Mouse (Mus musculus): ENCODE measurements around the gene Rasl10a. TPM values are rescaled to one million over a fixed set of nuclear protein-coding genes. Genes with fewer than 3 reads are reported as not detected.
"Not testable (repeated sequence)": the region's sequence is repeated elsewhere in the genome, so short reads cannot be mapped to it uniquely, and the experiment has no call there.

The Rasl10a gene
- total RNA-seq, 2 experiments from 2014 or later, result 71.6 to 84.3 TPM

GRCm38 (mm10) chr11:5063561-5064281, 5.8 kb downstream of the Rasl10a start:
- Histone ChIP-seq H3K4me3 (peak overlapping the region; percentile 79), H3K27ac (peak overlapping the region; percentile 91)
- no peak for TF ChIP-seq CTCF (IDR thresholded peaks at IDR 0.05)
- intact Hi-C loops (cut with DNase I), result loop anchor here (2.0 kb wide), 1 partner anchor 77 kb away; the partner anchor contains the start of gene Ap1b1
- peak in 1 of 2 experiments; percentile 39 for DNase-seq (ENCODE audit: extremely low spot score in 1 of 2, low spot score in 2 of 2)

GRCm38 (mm10) chr11:5064282-5065055, 6.5 kb downstream of the Rasl10a start:
- DNase-seq (ENCODE audit: extremely low spot score in 1 of 2, low spot score in 2 of 2), result peak in 1 of 2 experiments; percentile 36
- intact Hi-C loops (cut with DNase I), result loop anchor here (1.0 to 2.0 kb wide), 2 partner anchors 49 to 78 kb away; partner anchors contain the start of gene Ap1b1
- peak overlapping the region; percentile 79 for H3K4me3 ChIP-seq
- no peak for TF ChIP-seq CTCF (IDR thresholded peaks at IDR 0.05)
- H3K27ac ChIP-seq, result peak overlapping the region; percentile 91

- H3K27ac ChIP-seq, result peak within 1 kb of the TSS; percentile 91
- intact Hi-C loops (cut with DNase I), result loop anchor here (1.0 to 2.0 kb wide), 2 partner anchors 50 to 78 kb away; partner anchors contain the start of gene Ap1b1
- peak; percentile 87 to 88 for DNase-seq (ENCODE audit: extremely low spot score in 1 of 2, low spot score in 2 of 2)
These were observed 7.3 kb downstream of the Rasl10a start, which contains the start of gene Gas2l1 for GRCm38 (mm10) chr11:5065056-5065821. TSS of gene Gas2l1 (minus strand) at chr11:5065327.

GRCm38 (mm10) chr11:5067063-5067462, 9.1 kb downstream of the Rasl10a start:
- DNase-seq (ENCODE audit: extremely low spot score in 1 of 2, low spot score in 2 of 2), result no peak
- Histone ChIP-seq H3K4me3 (no peak overlapping the region), H3K27ac (no peak overlapping the region)
- no peak for TF ChIP-seq CTCF (IDR thresholded peaks at IDR 0.05)
- intact Hi-C loops (cut with DNase I), result no loop called here

More at GRCm38 (mm10) chr11:5065056-5065821, 7.3 kb downstream of the Rasl10a start, which contains the start of gene Gas2l1:
- peak within 1 kb of the TSS; percentile 79 for H3K4me3 ChIP-seq
- peak; percentile 76 for TF ChIP-seq CTCF (IDR thresholded peaks at IDR 0.05)

GRCm38 (mm10) chr11:5068126-5068971, 10.4 kb downstream of the Rasl10a start:
- intact Hi-C loops (cut with DNase I), result no loop called here
- Histone ChIP-seq H3K27ac (no peak overlapping the region), H3K4me3 (no peak overlapping the region)
- no peak for TF ChIP-seq CTCF (IDR thresholded peaks at IDR 0.05)
- DNase-seq (ENCODE audit: extremely low spot score in 1 of 2, low spot score in 2 of 2), result no peak

- Histone ChIP-seq H3K27ac (no peak overlapping the region), H3K4me3 (no peak overlapping the region)
- DNase-seq (ENCODE audit: extremely low spot score in 1 of 2, low spot score in 2 of 2), result no peak
- TF ChIP-seq CTCF (IDR thresholded peaks at IDR 0.05), result peak; percentile 62
- intact Hi-C loops (cut with DNase I), result no loop called here
These were observed 17.0 kb downstream of the Rasl10a start for GRCm38 (mm10) chr11:5074882-5075281.

GRCm38 (mm10) chr11:5075760-5076159, 17.8 kb downstream of the Rasl10a start:
- intact Hi-C loops (cut with DNase I), result no loop called here

GRCm38 (mm10) chr11:5076843-5077242, 18.9 kb downstream of the Rasl10a start:
- DNase-seq (ENCODE audit: extremely low spot score in 1 of 2, low spot score in 2 of 2); intact Hi-C loops (cut with DNase I); H3K27ac ChIP-seq; H3K4me3 ChIP-seq: not testable (repeated sequence)

More at GRCm38 (mm10) chr11:5075760-5076159, 17.8 kb downstream of the Rasl10a start:
- no peak overlapping the region for H3K27ac ChIP-seq
- no peak for DNase-seq (ENCODE audit: extremely low spot score in 1 of 2, low spot score in 2 of 2)
- TF ChIP-seq CTCF (IDR thresholded peaks at IDR 0.05), result peak; percentile 26
- H3K4me3 ChIP-seq, result no peak overlapping the region

- intact Hi-C loops (cut with DNase I), result no loop called here
- no peak for TF ChIP-seq CTCF (IDR thresholded peaks at IDR 0.05)
- Histone ChIP-seq H3K4me3 (no peak overlapping the region), H3K27ac (no peak overlapping the region)
- DNase-seq (ENCODE audit: extremely low spot score in 1 of 2, low spot score in 2 of 2), result no peak
These were observed 31.2 kb downstream of the Rasl10a start for GRCm38 (mm10) chr11:5089147-5089546.

GRCm38 (mm10) chr11:5091706-5092105, 33.8 kb downstream of the Rasl10a start:
- Histone ChIP-seq H3K4me3 (no peak overlapping the region), H3K27ac (no peak overlapping the region)
- TF ChIP-seq CTCF (IDR thresholded peaks at IDR 0.05), result peak; percentile 32
- no peak for DNase-seq (ENCODE audit: extremely low spot score in 1 of 2, low spot score in 2 of 2)
- intact Hi-C loops (cut with DNase I), result no loop called here
